Mouse (Mus musculus) adrenal gland, postnatal 0 days (tissue): ENCODE results near the gene Ceacam10. TPM values are rescaled to one million over a fixed set of nuclear protein-coding genes. Genes with fewer than 3 reads are reported as not detected.

Source experiments
- polyA plus RNA-seq: library from polyadenylated mRNA; unstranded; fragments of >200 nt; fragmentation: Nextera tagmentation; extraction: Ambion mirVana; gene quantifications from 2 replicates; pipeline ENCODE4 v1.2.1, GENCODE M21; 2015

Gene Ceacam10
- 0.36 and 0.82 TPM in 2 replicates for polyA plus RNA-seq

DNA sequence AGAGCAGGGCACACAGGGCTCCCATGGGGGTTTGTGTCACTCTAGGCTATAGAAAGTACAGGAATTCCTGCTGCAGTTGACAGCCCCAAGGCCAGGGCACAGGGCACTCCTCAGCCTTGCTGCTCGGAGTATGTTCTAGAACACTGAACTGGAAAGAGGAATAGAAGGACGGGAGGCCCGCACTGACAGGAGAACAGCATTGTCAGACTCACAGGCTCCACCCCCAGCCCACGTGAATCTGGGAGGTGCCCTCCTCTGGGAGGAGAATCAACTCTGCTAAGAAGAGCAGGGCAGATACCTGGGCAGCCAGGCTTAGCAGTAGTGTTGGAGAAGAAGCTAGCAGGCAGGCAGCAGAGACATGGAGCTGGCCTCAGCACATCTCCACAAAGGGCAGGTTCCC is at the start of gene Ceacam10:
TSS of gene Ceacam10 (plus strand) at position 289 of the 400 bp plus-strand sequence.

DNA sequence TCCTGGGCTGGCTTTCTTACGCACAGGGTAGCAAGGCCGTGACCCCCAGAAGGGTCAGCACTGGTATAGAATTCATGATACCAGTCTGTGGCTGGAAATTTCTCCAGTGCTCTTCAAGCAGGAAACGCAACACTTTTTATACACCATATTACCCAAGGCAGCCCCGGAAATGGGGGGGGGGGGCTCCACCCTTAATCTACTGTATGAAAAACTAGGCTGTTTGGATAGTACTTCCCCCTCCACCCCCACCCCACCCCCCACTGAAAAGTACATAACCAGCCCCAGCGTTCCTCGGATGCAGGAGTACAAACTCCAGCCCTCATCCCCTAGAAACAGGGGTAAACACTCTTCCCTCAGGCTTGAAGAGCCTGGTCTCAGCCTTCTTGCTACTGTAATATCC is 16.8 kb upstream of the Ceacam10 start, which contains the start of gene Cd177:
TSS of gene Cd177 (minus strand) at position 101 of the 400 bp plus-strand sequence.

Other genes starting within 250 kb of the Ceacam10 start
- gene Irgq, start 246.5 kb upstream of the Ceacam10 start, polyA plus RNA-seq, result 5.6 and 6.5 TPM in 2 replicates
- gene Pinlyp, start 231.1 kb upstream of the Ceacam10 start, polyA plus RNA-seq, result 0.28 and 0.41 TPM in 2 replicates
- gene Xrcc1, start 230.9 kb upstream of the Ceacam10 start, polyA plus RNA-seq, result 35.5 and 44.2 TPM in 2 replicates
- gene Ethe1, start 189.7 kb upstream of the Ceacam10 start, polyA plus RNA-seq, result 20.5 and 25.9 TPM in 2 replicates
- gene Zfp575, start 189.6 kb upstream of the Ceacam10 start, polyA plus RNA-seq, result 2.8 and 5.6 TPM in 2 replicates
- 0.30 and 0.36 TPM in 2 replicates for gene Phldb3, start 166.4 kb upstream of the Ceacam10 start, polyA plus RNA-seq
- 1.6 and 2.0 TPM in 2 replicates for gene Lypd3, start 140.7 kb upstream of the Ceacam10 start, polyA plus RNA-seq
- gene Tex101, start 100.5 kb upstream of the Ceacam10 start, polyA plus RNA-seq, result not detected in 2 replicates
- not detected in 2 replicates for gene BC049730, start 68.0 kb upstream of the Ceacam10 start, polyA plus RNA-seq
- not detected in 2 replicates for gene Gm4763, start 50.3 kb upstream of the Ceacam10 start, polyA plus RNA-seq
- 0.63 and 0.84 TPM in 2 replicates for gene Cd177, start 16.9 kb upstream of the Ceacam10 start, polyA plus RNA-seq
- gene Gm9844, start 85.0 kb downstream of the Ceacam10 start, polyA plus RNA-seq, result 9.4 and 19.0 TPM in 2 replicates
- gene Lypd4, start 92.7 kb downstream of the Ceacam10 start, polyA plus RNA-seq, result not detected in 2 replicates
- not detected in 2 replicates for gene Dmrtc2, start 92.9 kb downstream of the Ceacam10 start, polyA plus RNA-seq
- gene Rps19, start 107.2 kb downstream of the Ceacam10 start, polyA plus RNA-seq, result 1,981 and 2,504 TPM in 2 replicates
- gene Cd79a, start 120.2 kb downstream of the Ceacam10 start, polyA plus RNA-seq, result 2.2 and 3.0 TPM in 2 replicates
- 50.7 and 65.6 TPM in 2 replicates for gene Arhgef1, start 125.7 kb downstream of the Ceacam10 start, polyA plus RNA-seq
- gene Gm4881, start 167.3 kb downstream of the Ceacam10 start, polyA plus RNA-seq, result not detected in 2 replicates
- gene Rabac1, start 195.5 kb downstream of the Ceacam10 start, polyA plus RNA-seq, result 474 and 646 TPM in 2 replicates
- gene Atp1a3, start 228.8 kb downstream of the Ceacam10 start, polyA plus RNA-seq, result 55.3 and 60.0 TPM in 2 replicates